Comparison of ENCODE assay signal across 9 mouse cellular contexts in the genomic region with DNA sequence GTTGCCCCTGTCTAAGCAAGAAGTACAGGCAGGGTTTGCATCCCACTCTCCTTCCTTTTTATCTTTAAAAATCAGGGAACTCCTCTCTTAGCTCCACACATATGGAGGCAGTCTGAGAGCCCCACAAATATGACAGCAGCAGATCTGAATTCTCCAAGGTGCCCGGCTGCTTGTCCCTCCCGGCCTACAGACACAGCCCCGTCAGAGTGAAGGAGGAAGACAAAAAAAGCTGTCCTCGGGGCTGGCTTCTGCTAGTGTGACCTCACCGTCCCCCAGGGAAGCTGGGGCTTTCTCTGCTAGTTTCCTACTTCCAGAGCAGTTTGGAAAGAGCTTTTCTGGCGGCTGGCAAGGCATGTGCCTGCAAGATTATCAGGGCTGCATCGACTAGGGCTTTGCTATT. TPM values are rescaled to one million over a fixed set of nuclear protein-coding genes. Genes with fewer than 3 reads are reported as not detected.
DNase-seq lines count a peak whose midpoint lies in the region; ATAC-seq and TF ChIP-seq lines count a peak whose summit lies in the region.
"Had no signal": no experiment of that assay in that cellular context is flagged by ENCODE, and none has a peak within 500 bp of the region (broad histone marks: within the 10 kb centered on the region; RNA-seq: fewer than 3 reads in every experiment).

No protein-coding gene starts in this region.

- no peak overlapping the region for H3K9ac ChIP-seq in liver, embryonic 16.5 days (ENCODE audit: low read depth, low read length)
- no peak overlapping the region for H3K9ac ChIP-seq in liver, embryonic 12.5 days
- no peak overlapping the region for H3K9ac ChIP-seq in heart, embryonic 15.5 days
- no peak overlapping the region; the same call in 1 of the 2 replicates for H3K9ac ChIP-seq in midbrain, embryonic 13.5 days (replicated peaks)
- H3K9ac ChIP-seq in intestine, postnatal 0 days (ENCODE audit: low read depth, low read length): no peak overlapping the region

- DNase-seq in forebrain, embryonic 10.5 days (ENCODE audit: extremely low spot score, low spot score): peak; percentile 35
- DNase-seq in cerebellum, postnatal 36 days: no peak

- H3K4me2 ChIP-seq in liver, embryonic 16.5 days (ENCODE audit: low read depth, low read length): no peak overlapping the region
- no peak overlapping the region for H3K4me2 ChIP-seq in liver, embryonic 12.5 days
- no peak overlapping the region for H3K4me2 ChIP-seq in heart, embryonic 15.5 days
- peak overlapping the region; percentile 25; the same call in 1 of the 2 replicates for H3K4me2 ChIP-seq in midbrain, embryonic 13.5 days (replicated peaks)
- H3K4me2 ChIP-seq in intestine, postnatal 0 days (replicated peaks; ENCODE audit: low read depth): no peak overlapping the region

- 0 out of 2 replicates have a peak, but pooled peaks have one; percentile 3 for ATAC-seq in liver, embryonic 16.5 days (ENCODE audit: low read depth)
- no peak for ATAC-seq in liver, embryonic 12.5 days
- ATAC-seq in heart, embryonic 15.5 days (replicated peaks; ENCODE audit: insufficient number of reproducible peaks, insufficient read depth, low FRiP score, low read depth): peak; percentile 58; the same call in 1 of the 2 replicates
- ATAC-seq in midbrain, embryonic 13.5 days: peak; percentile 44
- no peak for ATAC-seq in monocyte, adult 5-6 weeks (replicated peaks; ENCODE audit: insufficient number of reproducible peaks, low FRiP score, low TSS enrichment, poor library complexity, severe bottlenecking)
- no peak for ATAC-seq in intestine, postnatal 0 days

- no peak for TF ChIP-seq CTCF in intestine, postnatal 0 days (IDR thresholded peaks at IDR 0.05; ENCODE audit: low read depth)

- no peak overlapping the region for H3K27ac ChIP-seq in liver, embryonic 16.5 days (ENCODE audit: low read length)
- H3K27ac ChIP-seq in liver, embryonic 12.5 days: no peak overlapping the region
- H3K27ac ChIP-seq in forebrain, embryonic 10.5 days: peak overlapping the region; percentile 81
- peak overlapping the region; percentile 8; the same call in 1 of the 2 replicates for H3K27ac ChIP-seq in heart, embryonic 15.5 days
- peak overlapping the region; percentile 53; the same call in 1 of the 2 replicates for H3K27ac ChIP-seq in midbrain, embryonic 13.5 days
- no peak overlapping the region for H3K27ac ChIP-seq in intestine, postnatal 0 days (ENCODE audit: low read depth, low read length)

- H3K9me3 ChIP-seq in liver, embryonic 16.5 days (replicated peaks; ENCODE audit: control insufficient read depth, low read length): no peaks in the 10 kb centered on the region
- H3K9me3 ChIP-seq in liver, embryonic 12.5 days (replicated peaks): no peaks in the 10 kb centered on the region
- H3K9me3 ChIP-seq in forebrain, embryonic 10.5 days: no peaks in the 10 kb centered on the region
- H3K9me3 ChIP-seq in heart, embryonic 15.5 days (replicated peaks): no peaks in the 10 kb centered on the region
- no peaks in the 10 kb centered on the region for H3K9me3 ChIP-seq in midbrain, embryonic 13.5 days
- no peaks in the 10 kb centered on the region for H3K9me3 ChIP-seq in intestine, postnatal 0 days (ENCODE audit: control insufficient read depth)

- no peaks in the 10 kb centered on the region for H3K27me3 ChIP-seq in liver, embryonic 16.5 days (ENCODE audit: control insufficient read depth, insufficient read depth, low read depth, low read length)
- H3K27me3 ChIP-seq in liver, embryonic 12.5 days (replicated peaks): no peaks in the 10 kb centered on the region
- no peaks in the 10 kb centered on the region for H3K27me3 ChIP-seq in forebrain, embryonic 10.5 days (ENCODE audit: poor library complexity, severe bottlenecking)
- H3K27me3 ChIP-seq in heart, embryonic 15.5 days: no peaks in the 10 kb centered on the region
- H3K27me3 ChIP-seq in midbrain, embryonic 13.5 days: no peaks in the 10 kb centered on the region
- no peaks in the 10 kb centered on the region for H3K27me3 ChIP-seq in intestine, postnatal 0 days (replicated peaks; ENCODE audit: control insufficient read depth, insufficient read depth, low read length)

- WGBS in liver, embryonic 16.5 days (ENCODE audit: insufficient replicate concordance): 19% methylated on average over 7 of the region's 7 CpGs
- WGBS in liver, embryonic 12.5 days (ENCODE audit: insufficient replicate concordance): 27% methylated on average over 7 of the region's 7 CpGs
- 5% methylated on average over 7 of the region's 7 CpGs for WGBS in forebrain, embryonic 10.5 days
- 16% methylated on average over 7 of the region's 7 CpGs for WGBS in heart, embryonic 15.5 days
- WGBS in midbrain, embryonic 13.5 days: 2% methylated on average over 7 of the region's 7 CpGs
- 43% methylated on average over 7 of the region's 7 CpGs for WGBS in intestine, postnatal 0 days

- H3K4me1 ChIP-seq in liver, embryonic 16.5 days (ENCODE audit: control insufficient read depth, low read depth, low read length): peaks cover 5% of the 10 kb centered on the region
- H3K4me1 ChIP-seq in liver, embryonic 12.5 days: peaks cover 9% of the 10 kb centered on the region; the same call in 1 of the 2 replicates
- peaks cover 17% of the 10 kb centered on the region for H3K4me1 ChIP-seq in forebrain, embryonic 10.5 days
- H3K4me1 ChIP-seq in heart, embryonic 15.5 days (replicated peaks): peaks cover 10% of the 10 kb centered on the region; the same call in 1 of the 2 replicates
- H3K4me1 ChIP-seq in midbrain, embryonic 13.5 days (replicated peaks): peaks cover 16% of the 10 kb centered on the region
- H3K4me1 ChIP-seq in intestine, postnatal 0 days (replicated peaks; ENCODE audit: control insufficient read depth, insufficient read depth, low read length): no peaks in the 10 kb centered on the region; the same call in 1 of the 2 replicates

- H3K4me3 ChIP-seq in liver, embryonic 16.5 days (ENCODE audit: low read depth, low read length): no peak overlapping the region
- no peak overlapping the region for H3K4me3 ChIP-seq in liver, embryonic 12.5 days
- peak overlapping the region; percentile 25; the same call in 1 of the 2 replicates for H3K4me3 ChIP-seq in forebrain, embryonic 10.5 days
- no peak overlapping the region for H3K4me3 ChIP-seq in heart, embryonic 15.5 days
- H3K4me3 ChIP-seq in midbrain, embryonic 13.5 days (replicated peaks): no peak overlapping the region
- no peak overlapping the region for H3K4me3 ChIP-seq in intestine, postnatal 0 days (ENCODE audit: low read depth, low read length)
- H3K4me3 ChIP-seq: myocyte had no signal

- no peaks in the 10 kb centered on the region for H3K36me3 ChIP-seq in liver, embryonic 16.5 days (ENCODE audit: control insufficient read depth, insufficient read depth)
- no peaks in the 10 kb centered on the region for H3K36me3 ChIP-seq in liver, embryonic 12.5 days
- no peaks in the 10 kb centered on the region for H3K36me3 ChIP-seq in forebrain, embryonic 10.5 days (replicated peaks)
- no peaks in the 10 kb centered on the region for H3K36me3 ChIP-seq in heart, embryonic 15.5 days
- no peaks in the 10 kb centered on the region for H3K36me3 ChIP-seq in midbrain, embryonic 13.5 days
- H3K36me3 ChIP-seq in intestine, postnatal 0 days (ENCODE audit: control insufficient read depth, insufficient read depth): no peaks in the 10 kb centered on the region

RNA-seq across cellular contexts. Expression of a gene that starts 55.3 kb away (rescaled TPM):
- polyA plus RNA-seq in liver, embryonic 16.5 days (2015; fragmentation: Nextera tagmentation; extraction: Ambion mirVana): 8.1 and 9.9 TPM in 2 replicates
- 17.4 and 19.0 TPM in 2 replicates for polyA plus RNA-seq in liver, embryonic 12.5 days (2016; fragmentation: Nextera tagmentation; extraction: Ambion mirVana)
- polyA plus RNA-seq in forebrain, embryonic 10.5 days (2016; fragmentation: Nextera tagmentation; extraction: Ambion mirVana): 27.1 and 28.0 TPM in 2 replicates
- polyA plus RNA-seq in heart, embryonic 15.5 days (2015; fragmentation: Nextera tagmentation; extraction: Ambion mirVana): 22.0 TPM in 2 replicates
- polyA plus RNA-seq in midbrain, embryonic 13.5 days (2015; fragmentation: Nextera tagmentation; extraction: Ambion mirVana): 12.9 and 13.0 TPM in 2 replicates
- 5.7 to 13.8 TPM (median 6.8 TPM) in 3 replicates for total RNA-seq in monocyte, adult 5-6 weeks (2017)
- 8.8 and 9.6 TPM in 2 replicates for polyA plus RNA-seq in intestine, postnatal 0 days (2015; fragmentation: Nextera tagmentation; extraction: Ambion mirVana)

RNA-seq across cellular contexts. Expression of a gene that starts 55.5 kb away (rescaled TPM):
- 56.5 and 60.5 TPM in 2 replicates for polyA plus RNA-seq in liver, embryonic 16.5 days (2015; fragmentation: Nextera tagmentation; extraction: Ambion mirVana)
- 104 and 107 TPM in 2 replicates for polyA plus RNA-seq in liver, embryonic 12.5 days (2016; fragmentation: Nextera tagmentation; extraction: Ambion mirVana)
- 132 and 133 TPM in 2 replicates for polyA plus RNA-seq in forebrain, embryonic 10.5 days (2016; fragmentation: Nextera tagmentation; extraction: Ambion mirVana)
- 78.9 and 87.9 TPM in 2 replicates for polyA plus RNA-seq in heart, embryonic 15.5 days (2015; fragmentation: Nextera tagmentation; extraction: Ambion mirVana)
- polyA plus RNA-seq in midbrain, embryonic 13.5 days (2015; fragmentation: Nextera tagmentation; extraction: Ambion mirVana): 64.7 and 66.5 TPM in 2 replicates
- total RNA-seq in monocyte, adult 5-6 weeks (2017): 393 to 430 TPM (median 397 TPM) in 3 replicates
- 116 and 123 TPM in 2 replicates for polyA plus RNA-seq in intestine, postnatal 0 days (2015; fragmentation: Nextera tagmentation; extraction: Ambion mirVana)

Comparison
In these comparisons a context has a peak if more than half of its experiments do, and no peak if none do; other contexts are left out.
1. ATAC-seq: peak in liver, embryonic 16.5 days (single experiment), heart, embryonic 15.5 days (single experiment) and midbrain, embryonic 13.5 days (single experiment); none in liver, embryonic 12.5 days (single experiment), monocyte, adult 5-6 weeks (single experiment) and intestine, postnatal 0 days (single experiment).
2. H3K27ac ChIP-seq: peak in forebrain, embryonic 10.5 days (single experiment), heart, embryonic 15.5 days (single experiment) and midbrain, embryonic 13.5 days (single experiment); none in liver, embryonic 16.5 days (single experiment), liver, embryonic 12.5 days (single experiment) and intestine, postnatal 0 days (single experiment).